Mouse (Mus musculus): ENCODE measurements around the gene Ly86.

Gene Ly86

GRCm38 (mm10) chr13:37344909-37345772 is at the start of gene Ly86:
Gene Ly86, plus strand, starts transcription at chr13:37345208.
- DNase-seq = no peak

GRCm38 (mm10) chr13:37297886-37298285 is 47.1 kb upstream of the Ly86 start:
- no peak for DNase-seq

- DNase-seq = no peak
Observed at GRCm38 (mm10) chr13:37298856-37299255, 46.2 kb upstream of the Ly86 start.

GRCm38 (mm10) chr13:37302877-37303276 is 42.1 kb upstream of the Ly86 start:
- DNase-seq = no peak

- no peak for DNase-seq
Observed at GRCm38 (mm10) chr13:37308006-37308405, 37.0 kb upstream of the Ly86 start.

GRCm38 (mm10) chr13:37309296-37309695 is 35.7 kb upstream of the Ly86 start:
- DNase-seq = no peak

GRCm38 (mm10) chr13:37310331-37310730 is 34.7 kb upstream of the Ly86 start:
- DNase-seq = peak; percentile 48

- DNase-seq = peak; percentile 57
Observed at GRCm38 (mm10) chr13:37311555-37312221, 33.3 kb upstream of the Ly86 start.

- DNase-seq = peak; percentile 92
Observed at GRCm38 (mm10) chr13:37312222-37312928, 32.6 kb upstream of the Ly86 start.

GRCm38 (mm10) chr13:37312951-37313350 is 32.1 kb upstream of the Ly86 start:
- no peak for DNase-seq

- DNase-seq = peak; percentile 92
Observed at GRCm38 (mm10) chr13:37325504-37325903, 19.5 kb upstream of the Ly86 start.

- no peak for DNase-seq
Observed at GRCm38 (mm10) chr13:37329747-37330146, 15.3 kb upstream of the Ly86 start.

GRCm38 (mm10) chr13:37330971-37331370 is 14.0 kb upstream of the Ly86 start:
- no peak for DNase-seq

- no peak for DNase-seq
Observed at GRCm38 (mm10) chr13:37332779-37333543, 12.0 kb upstream of the Ly86 start.

GRCm38 (mm10) chr13:37333544-37333870 is 11.5 kb upstream of the Ly86 start:
- DNase-seq = no peak

- no peak for DNase-seq
Observed at GRCm38 (mm10) chr13:37337269-37337668, 7.7 kb upstream of the Ly86 start.

GRCm38 (mm10) chr13:37337871-37338270 is 7.1 kb upstream of the Ly86 start:
- no peak for DNase-seq

- no peak for DNase-seq
Observed at GRCm38 (mm10) chr13:37342804-37343203, 2.2 kb upstream of the Ly86 start.

- no peak for DNase-seq
Observed at GRCm38 (mm10) chr13:37345823-37346222, 815 bp downstream of the Ly86 start.

- DNase-seq = no peak
Observed at GRCm38 (mm10) chr13:37347871-37348595, 3.0 kb downstream of the Ly86 start.

GRCm38 (mm10) chr13:37349051-37349450 is 4.0 kb downstream of the Ly86 start:
- no peak for DNase-seq

- DNase-seq = no peak
Observed at GRCm38 (mm10) chr13:37353016-37353415, 8.0 kb downstream of the Ly86 start.

Data from thymus, postnatal 4 days (tissue).